16 mouse cellular contexts compared by ENCODE assay signal in the genomic region with DNA sequence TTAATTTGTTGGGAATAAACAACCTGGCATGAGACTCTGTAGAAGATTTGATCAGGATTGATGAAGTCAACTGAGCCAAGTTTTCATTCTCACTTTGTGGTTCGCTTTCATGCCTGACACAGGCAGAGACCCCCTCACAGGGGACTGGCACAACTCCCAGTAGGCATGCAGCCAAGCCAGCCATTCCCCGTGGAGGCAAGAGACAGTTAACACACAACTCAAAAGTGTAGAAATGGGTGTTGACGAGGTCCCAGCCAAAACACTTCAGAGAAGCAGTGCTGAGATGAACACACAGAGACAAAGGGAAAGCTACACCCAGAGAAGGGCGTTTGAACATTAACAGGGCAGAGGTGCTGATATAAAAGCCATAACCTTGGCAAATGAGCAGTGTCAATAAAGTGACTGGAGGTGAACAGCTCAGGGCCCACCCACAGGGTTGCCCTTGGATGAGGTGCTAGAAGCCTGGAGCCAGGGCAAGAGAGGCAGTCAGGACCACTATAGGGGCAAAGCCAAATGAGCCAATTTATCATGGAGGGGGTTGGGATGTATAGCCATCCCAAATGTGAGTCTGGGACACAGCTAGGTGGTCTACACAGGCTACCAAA. TPM values are rescaled to one million over a fixed set of nuclear protein-coding genes. Genes with fewer than 3 reads are reported as not detected.
A peak's percentile ranks its signal among the peaks of the same experiment; 100 is the strongest.
DNase-seq lines count a peak whose midpoint lies in the region; ATAC-seq lines count a peak whose summit lies in the region.
"Had no signal": no experiment of that assay in that cellular context is flagged by ENCODE, and none has a peak within 500 bp of the region (broad histone marks: within the 10 kb centered on the region; RNA-seq: fewer than 3 reads in every experiment).

No protein-coding gene starts in this region.

- H3K36me3 ChIP-seq in hindbrain, embryonic 14.5 days (replicated peaks; ENCODE audit: control insufficient read depth, insufficient read depth) = no peaks in the 10 kb centered on the region
- H3K36me3 ChIP-seq in hindbrain, embryonic 11.5 days (ENCODE audit: control insufficient read depth, insufficient read depth, low read length) = no peaks in the 10 kb centered on the region
- H3K36me3 ChIP-seq in midbrain, embryonic 11.5 days (ENCODE audit: control insufficient read depth, insufficient read depth, low read length) = no peaks in the 10 kb centered on the region
- H3K36me3 ChIP-seq in midbrain, embryonic 15.5 days (replicated peaks) = no peaks in the 10 kb centered on the region
- H3K36me3 ChIP-seq in forebrain, embryonic 16.5 days (ENCODE audit: control insufficient read depth, insufficient read depth) = no peaks in the 10 kb centered on the region
- H3K36me3 ChIP-seq in intestine, embryonic 16.5 days (ENCODE audit: control insufficient read depth, insufficient read depth, low read length) = no peaks in the 10 kb centered on the region
- H3K36me3 ChIP-seq: heart, embryonic 13.5 days; limb, embryonic 12.5 days had no signal

- no peak overlapping the region for H3K4me2 ChIP-seq in hindbrain, embryonic 14.5 days (replicated peaks)
- no peak overlapping the region for H3K4me2 ChIP-seq in hindbrain, embryonic 11.5 days (replicated peaks; ENCODE audit: low read depth, low read length)
- no peak overlapping the region for H3K4me2 ChIP-seq in midbrain, embryonic 11.5 days
- H3K4me2 ChIP-seq in midbrain, embryonic 15.5 days = no peak overlapping the region
- H3K4me2 ChIP-seq in forebrain, embryonic 16.5 days (ENCODE audit: low read length) = no peak overlapping the region
- no peak overlapping the region for H3K4me2 ChIP-seq in intestine, embryonic 16.5 days (ENCODE audit: low read depth, low read length)
- H3K4me2 ChIP-seq: heart, embryonic 13.5 days; limb, embryonic 12.5 days had no signal

- DNase-seq in hindbrain, embryonic 14.5 days (ENCODE audit: low spot score) = peak; percentile 33
- DNase-seq in hindbrain, embryonic 11.5 days (ENCODE audit: low spot score) = no peak
- DNase-seq in midbrain, embryonic 11.5 days (ENCODE audit: low spot score, missing footprints) = peak; percentile 73
- DNase-seq: cerebellum, adult 8-10 months; heart, adult 11 months; heart, postnatal 36 days; lung, postnatal 10 days had no signal

- H3K27me3 ChIP-seq in hindbrain, embryonic 14.5 days (ENCODE audit: control insufficient read depth, insufficient read depth, low read length) = no peaks in the 10 kb centered on the region
- H3K27me3 ChIP-seq in hindbrain, embryonic 11.5 days (ENCODE audit: control insufficient read depth, insufficient read depth, low read length) = no peaks in the 10 kb centered on the region
- H3K27me3 ChIP-seq in midbrain, embryonic 11.5 days (ENCODE audit: control insufficient read depth, insufficient read depth, low read length) = no peaks in the 10 kb centered on the region
- H3K27me3 ChIP-seq in midbrain, embryonic 15.5 days (replicated peaks) = no peaks in the 10 kb centered on the region
- no peaks in the 10 kb centered on the region for H3K27me3 ChIP-seq in forebrain, embryonic 16.5 days (replicated peaks; ENCODE audit: control insufficient read depth, insufficient read depth, low read length)
- H3K27me3 ChIP-seq in intestine, embryonic 16.5 days (replicated peaks; ENCODE audit: control insufficient read depth, insufficient read depth, low read length) = no peaks in the 10 kb centered on the region
- H3K27me3 ChIP-seq: heart, embryonic 13.5 days; limb, embryonic 12.5 days had no signal

- no peak overlapping the region for H3K4me3 ChIP-seq in hindbrain, embryonic 14.5 days (replicated peaks; ENCODE audit: low read length)
- H3K4me3 ChIP-seq in hindbrain, embryonic 11.5 days (ENCODE audit: low read depth, low read length) = no peak overlapping the region
- H3K4me3 ChIP-seq in midbrain, embryonic 11.5 days (ENCODE audit: low read depth, low read length) = no peak overlapping the region
- no peak overlapping the region for H3K4me3 ChIP-seq in midbrain, embryonic 15.5 days
- no peak overlapping the region for H3K4me3 ChIP-seq in forebrain, embryonic 16.5 days (replicated peaks; ENCODE audit: low read length)
- H3K4me3 ChIP-seq in intestine, embryonic 16.5 days (ENCODE audit: low read length) = no peak overlapping the region
- H3K4me3 ChIP-seq: heart, embryonic 13.5 days; limb, embryonic 12.5 days; megakaryocyte, embryonic 14.5 days had no signal

- no peaks in the 10 kb centered on the region for H3K9me3 ChIP-seq in hindbrain, embryonic 14.5 days (ENCODE audit: control insufficient read depth, low read length)
- no peaks in the 10 kb centered on the region for H3K9me3 ChIP-seq in hindbrain, embryonic 11.5 days (ENCODE audit: control insufficient read depth, low read length)
- no peaks in the 10 kb centered on the region for H3K9me3 ChIP-seq in midbrain, embryonic 11.5 days (ENCODE audit: control insufficient read depth, low read length)
- H3K9me3 ChIP-seq in midbrain, embryonic 15.5 days = no peaks in the 10 kb centered on the region
- H3K9me3 ChIP-seq in forebrain, embryonic 16.5 days (ENCODE audit: control insufficient read depth, low read length) = no peaks in the 10 kb centered on the region
- no peaks in the 10 kb centered on the region for H3K9me3 ChIP-seq in intestine, embryonic 16.5 days (ENCODE audit: control insufficient read depth, low read length)
- H3K9me3 ChIP-seq: heart, embryonic 13.5 days; limb, embryonic 12.5 days; megakaryocyte, embryonic 14.5 days had no signal

- peak; percentile 43; the same call in 1 of the 2 replicates for ATAC-seq in hindbrain, embryonic 14.5 days (ENCODE audit: low FRiP score)
- ATAC-seq in hindbrain, embryonic 11.5 days (ENCODE audit: low FRiP score) = no peak
- no peak for ATAC-seq in midbrain, embryonic 11.5 days (ENCODE audit: low FRiP score)
- no peak for ATAC-seq in midbrain, embryonic 15.5 days (replicated peaks)
- ATAC-seq in forebrain, embryonic 16.5 days = peak; percentile 64
- ATAC-seq in intestine, embryonic 16.5 days = peak; percentile 53; the same call in 1 of the 2 replicates
- no peak for ATAC-seq in megakaryocyte, adult 5-6 weeks (ENCODE audit: poor library complexity, severe bottlenecking)
- ATAC-seq: inflammation-experienced regulatory T-cells, adult 6 months had no signal

- no peak overlapping the region for H3K27ac ChIP-seq in hindbrain, embryonic 14.5 days
- no peak overlapping the region for H3K27ac ChIP-seq in hindbrain, embryonic 11.5 days (ENCODE audit: low read depth, low read length)
- no peak overlapping the region for H3K27ac ChIP-seq in midbrain, embryonic 11.5 days (ENCODE audit: low read depth, low read length)
- H3K27ac ChIP-seq in midbrain, embryonic 15.5 days = no peak overlapping the region
- H3K27ac ChIP-seq in forebrain, embryonic 16.5 days (ENCODE audit: low read length) = no peak overlapping the region
- no peak overlapping the region for H3K27ac ChIP-seq in intestine, embryonic 16.5 days (ENCODE audit: low read length)
- H3K27ac ChIP-seq: heart, embryonic 13.5 days; limb, embryonic 12.5 days; liver, embryonic 14.5 days had no signal

- H3K4me1 ChIP-seq in hindbrain, embryonic 14.5 days (replicated peaks; ENCODE audit: control insufficient read depth, insufficient read depth, low read length) = no peaks in the 10 kb centered on the region
- no peaks in the 10 kb centered on the region for H3K4me1 ChIP-seq in hindbrain, embryonic 11.5 days (replicated peaks; ENCODE audit: control insufficient read depth, insufficient read depth, low read length)
- no peaks in the 10 kb centered on the region for H3K4me1 ChIP-seq in midbrain, embryonic 11.5 days (ENCODE audit: control insufficient read depth, insufficient read depth, low read length)
- H3K4me1 ChIP-seq in midbrain, embryonic 15.5 days = no peaks in the 10 kb centered on the region
- H3K4me1 ChIP-seq in forebrain, embryonic 16.5 days (replicated peaks; ENCODE audit: control insufficient read depth, insufficient read depth, low read length) = peaks cover 5% of the 10 kb centered on the region
- H3K4me1 ChIP-seq in intestine, embryonic 16.5 days (ENCODE audit: control insufficient read depth, insufficient read depth, low read length) = peaks cover 3% of the 10 kb centered on the region; the same call in 1 of the 2 replicates
- H3K4me1 ChIP-seq: megakaryocyte, embryonic 14.5 days had no signal

- H3K9ac ChIP-seq in hindbrain, embryonic 14.5 days = no peak overlapping the region
- no peak overlapping the region for H3K9ac ChIP-seq in hindbrain, embryonic 11.5 days (ENCODE audit: low read depth, low read length)
- no peak overlapping the region for H3K9ac ChIP-seq in midbrain, embryonic 11.5 days (ENCODE audit: low read length)
- H3K9ac ChIP-seq in midbrain, embryonic 15.5 days = no peak overlapping the region
- H3K9ac ChIP-seq in forebrain, embryonic 16.5 days (replicated peaks; ENCODE audit: low read depth, low read length) = no peak overlapping the region
- no peak overlapping the region for H3K9ac ChIP-seq in intestine, embryonic 16.5 days (ENCODE audit: low read depth, low read length)
- H3K9ac ChIP-seq: heart, embryonic 13.5 days; limb, embryonic 12.5 days; liver, embryonic 14.5 days had no signal

- 62% methylated on average over 4 of the region's 4 CpGs for WGBS in hindbrain, embryonic 14.5 days
- 79% methylated on average over 4 of the region's 4 CpGs for WGBS in hindbrain, embryonic 11.5 days
- 86% methylated on average over 4 of the region's 4 CpGs for WGBS in midbrain, embryonic 11.5 days
- 70% methylated on average over 4 of the region's 4 CpGs for WGBS in midbrain, embryonic 15.5 days
- WGBS in forebrain, embryonic 16.5 days = 19% methylated on average over 4 of the region's 4 CpGs
- WGBS in intestine, embryonic 16.5 days = 40% methylated on average over 4 of the region's 4 CpGs

RNA-seq across cellular contexts. Expression of a gene that starts 23.1 kb away (rescaled TPM):
- 1.1 and 1.2 TPM in 2 replicates for polyA plus RNA-seq in hindbrain, embryonic 14.5 days (2014; fragmentation: Nextera tagmentation; extraction: Ambion mirVana)
- 4.8 and 5.3 TPM in 2 replicates for polyA plus RNA-seq in hindbrain, embryonic 11.5 days (2014; fragmentation: Nextera tagmentation; extraction: Ambion mirVana)
- polyA plus RNA-seq in midbrain, embryonic 11.5 days (2014; fragmentation: Nextera tagmentation; extraction: Ambion mirVana) = 7.0 and 8.0 TPM in 2 replicates
- 0.98 and 1.2 TPM in 2 replicates for polyA plus RNA-seq in midbrain, embryonic 15.5 days (2015; fragmentation: Nextera tagmentation; extraction: Ambion mirVana)
- polyA plus RNA-seq in forebrain, embryonic 16.5 days (2015; fragmentation: Nextera tagmentation; extraction: Ambion mirVana) = 1.3 and 1.6 TPM in 2 replicates
- polyA plus RNA-seq in intestine, embryonic 16.5 days (2015; fragmentation: Nextera tagmentation; extraction: Ambion mirVana) = 7.0 and 7.1 TPM in 2 replicates
- 5.1 and 5.6 TPM in 2 replicates for total RNA-seq in megakaryocyte, adult 5-6 weeks (2015)
- 3.6 and 5.1 TPM in 2 replicates for total RNA-seq in megakaryocyte, adult 5-6 weeks (2017)

Comparison
In these comparisons a context has a peak if more than half of its experiments do, and no peak if none do; other contexts are left out.
1. ATAC-seq: peak in hindbrain, embryonic 14.5 days (single experiment), forebrain, embryonic 16.5 days (single experiment) and intestine, embryonic 16.5 days (single experiment); none in hindbrain, embryonic 11.5 days (single experiment), midbrain, embryonic 11.5 days (single experiment), midbrain, embryonic 15.5 days (single experiment) and megakaryocyte, adult 5-6 weeks (single experiment).